In the genomic region with DNA sequence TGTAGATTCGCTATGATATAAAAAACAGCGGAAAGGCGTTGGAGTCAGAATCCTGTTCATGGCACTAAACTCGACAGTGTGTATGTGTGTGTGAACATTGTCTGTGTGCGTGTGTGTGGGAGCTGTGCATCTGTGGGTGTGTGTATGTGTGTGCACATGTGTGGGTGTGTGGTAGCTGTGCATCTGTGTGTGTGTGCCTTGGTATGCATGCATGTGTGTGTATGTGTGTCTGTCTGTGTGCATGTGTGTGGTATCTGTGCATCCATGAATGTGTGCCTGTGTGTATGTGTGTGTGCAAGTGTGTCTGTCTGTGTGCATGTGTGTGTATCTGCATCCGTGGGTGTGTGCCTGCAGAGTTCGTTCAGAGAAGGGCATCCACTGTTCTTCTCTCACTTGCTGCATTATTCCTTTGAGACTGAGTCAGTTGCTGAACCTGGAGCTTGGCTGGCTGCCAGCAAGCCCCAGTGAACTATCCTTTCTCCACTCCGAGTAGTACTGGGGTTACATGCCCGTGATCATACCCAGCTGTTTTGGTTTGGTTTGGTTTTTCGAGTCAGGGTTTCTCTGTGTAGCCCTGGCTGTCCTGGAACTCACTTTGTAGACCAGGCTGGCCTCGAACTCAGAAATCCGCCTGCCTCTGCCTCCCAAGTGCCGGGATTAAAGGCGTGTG, we compare ENCODE assay signal across 21 mouse cellular contexts. TPM values are rescaled to one million over a fixed set of nuclear protein-coding genes. Genes with fewer than 3 reads are reported as not detected.
DNase-seq lines count a peak whose midpoint lies in the region; ATAC-seq and TF ChIP-seq lines count a peak whose summit lies in the region.
"Had no signal": no experiment of that assay in that cellular context is flagged by ENCODE, and none has a peak within 500 bp of the region (broad histone marks: within the 10 kb centered on the region; RNA-seq: fewer than 3 reads in every experiment).

No protein-coding gene starts in this region.

- peaks cover 64% of the 10 kb centered on the region for H3K36me3 ChIP-seq in hindbrain, embryonic 13.5 days
- peaks cover 29% of the 10 kb centered on the region for H3K36me3 ChIP-seq in hindbrain, embryonic 16.5 days (ENCODE audit: control insufficient read depth, insufficient read depth, low read length)
- peaks cover 45% of the 10 kb centered on the region for H3K36me3 ChIP-seq in lung, embryonic 14.5 days (ENCODE audit: insufficient read depth)
- peaks cover 4 to 13% of the 10 kb centered on the region in 2 experiments for H3K36me3 ChIP-seq in MEL (ENCODE audit: control insufficient read depth in 1 of 2, insufficient read depth in 2 of 2, low read length in 2 of 2)
- H3K36me3 ChIP-seq in limb, embryonic 15.5 days: peaks cover 45% of the 10 kb centered on the region

- H3K4me1 ChIP-seq in hindbrain, embryonic 13.5 days (replicated peaks): no peaks in the 10 kb centered on the region; the same call in 1 of the 2 replicates
- no peaks in the 10 kb centered on the region for H3K4me1 ChIP-seq in hindbrain, embryonic 16.5 days (ENCODE audit: control insufficient read depth, insufficient read depth, low read depth, low read length)
- no peaks in the 10 kb centered on the region for H3K4me1 ChIP-seq in lung, embryonic 14.5 days (ENCODE audit: insufficient read depth)
- H3K4me1 ChIP-seq in MEL (ENCODE audit: control insufficient read depth in 1 of 2, insufficient read depth in 2 of 2, low read length in 2 of 2): peaks cover 0 to 7% of the 10 kb centered on the region in 2 experiments; a peak in 2 of 4 replicates
- H3K4me1 ChIP-seq in limb, embryonic 15.5 days: no peaks in the 10 kb centered on the region

- peak; percentile 41 for DNase-seq in lung, embryonic 14.5 days
- DNase-seq in lung, postnatal 10 days: no peak
- DNase-seq in MEL (ENCODE audit: low read depth, low spot score): no peak
- no peak for DNase-seq in cerebellum, adult 18-20 months
- DNase-seq: adrenal gland, adult 2 months; forebrain, postnatal 0 days; gastrocnemius, postnatal 14 days; kidney, adult 2 months; layer of hippocampus, adult 9-11 months had no signal

- no peaks in the 10 kb centered on the region for H3K27me3 ChIP-seq in hindbrain, embryonic 13.5 days
- no peaks in the 10 kb centered on the region for H3K27me3 ChIP-seq in hindbrain, embryonic 16.5 days (replicated peaks; ENCODE audit: control insufficient read depth, insufficient read depth, low read length)
- H3K27me3 ChIP-seq in lung, embryonic 14.5 days (ENCODE audit: insufficient read depth, low read length): no peaks in the 10 kb centered on the region
- no peaks in the 10 kb centered on the region for H3K27me3 ChIP-seq in MEL (ENCODE audit: control insufficient read depth in 1 of 2, insufficient read depth in 2 of 2, low read length in 2 of 2)
- H3K27me3 ChIP-seq in limb, embryonic 15.5 days: no peaks in the 10 kb centered on the region
- H3K27me3 ChIP-seq: limb, embryonic 12.5 days had no signal

- H3K4me2 ChIP-seq in hindbrain, embryonic 13.5 days: no peak overlapping the region
- H3K4me2 ChIP-seq in hindbrain, embryonic 16.5 days (ENCODE audit: low read length): no peak overlapping the region
- H3K4me2 ChIP-seq in lung, embryonic 14.5 days: no peak overlapping the region
- H3K4me2 ChIP-seq in limb, embryonic 15.5 days: no peak overlapping the region
- H3K4me2 ChIP-seq: heart, embryonic 13.5 days; limb, embryonic 12.5 days had no signal

- no peaks in the 10 kb centered on the region for H3K9me3 ChIP-seq in hindbrain, embryonic 13.5 days
- no peaks in the 10 kb centered on the region for H3K9me3 ChIP-seq in hindbrain, embryonic 16.5 days (ENCODE audit: control insufficient read depth, low read length)
- H3K9me3 ChIP-seq in lung, embryonic 14.5 days (ENCODE audit: low read depth, low read length): no peaks in the 10 kb centered on the region
- H3K9me3 ChIP-seq in MEL (replicated peaks; ENCODE audit: insufficient read depth, low read length): no peaks in the 10 kb centered on the region
- H3K9me3 ChIP-seq in limb, embryonic 15.5 days: no peaks in the 10 kb centered on the region
- H3K9me3 ChIP-seq: forebrain, embryonic 10.5 days; heart, embryonic 13.5 days; limb, embryonic 12.5 days had no signal

- no peak for ATAC-seq in hindbrain, embryonic 13.5 days (ENCODE audit: low FRiP score)
- no peak for ATAC-seq in hindbrain, embryonic 16.5 days
- no peak for ATAC-seq in lung, embryonic 14.5 days (ENCODE audit: insufficient read depth)
- peak; percentile 41 for ATAC-seq in limb, embryonic 15.5 days (ENCODE audit: insufficient number of reproducible peaks, low FRiP score, low TSS enrichment, low read depth)
- ATAC-seq: forebrain, postnatal 0 days had no signal

- no peak for TF ChIP-seq RAD21 in MEL (IDR thresholded peaks at IDR 0.05; ENCODE audit: low read depth, low read length)

- TF ChIP-seq CTCF in lung, embryonic 14.5 days (IDR thresholded peaks at IDR 0.05; ENCODE audit: low read depth): no peak
- no peak; a peak in 1 of 6 replicates for TF ChIP-seq CTCF in MEL (IDR thresholded peaks at IDR 0.05 in 2 of 3, conservative IDR thresholded peaks at IDR 0.05 in 1 of 3; ENCODE audit: control insufficient read depth in 1 of 3, insufficient read depth in 1 of 3, low read depth in 2 of 3, low read length in 3 of 3, poor library complexity in 1 of 3, severe bottlenecking in 1 of 3)

- no peak overlapping the region for H3K27ac ChIP-seq in hindbrain, embryonic 13.5 days
- H3K27ac ChIP-seq in hindbrain, embryonic 16.5 days (ENCODE audit: low read depth, low read length): no peak overlapping the region
- H3K27ac ChIP-seq in lung, embryonic 14.5 days (ENCODE audit: low read depth): no peak overlapping the region
- H3K27ac ChIP-seq in MEL (ENCODE audit: control insufficient read depth, low read depth, low read length): no peak overlapping the region
- no peak overlapping the region for H3K27ac ChIP-seq in limb, embryonic 15.5 days
- H3K27ac ChIP-seq: forebrain, embryonic 10.5 days; heart, embryonic 13.5 days; left cerebral cortex, adult 2 months; limb, embryonic 12.5 days; liver, embryonic 14.5 days had no signal

- H3K79me2 ChIP-seq in MEL (ENCODE audit: control insufficient read depth, insufficient read depth, low read length, poor library complexity): no peaks in the 10 kb centered on the region

- 0 out of 2 replicates have a peak overlapping the region, but pooled peaks have one; percentile 0 for H3K9ac ChIP-seq in hindbrain, embryonic 13.5 days
- H3K9ac ChIP-seq in hindbrain, embryonic 16.5 days (ENCODE audit: low read depth, low read length): no peak overlapping the region
- no peak overlapping the region for H3K9ac ChIP-seq in lung, embryonic 14.5 days
- H3K9ac ChIP-seq in MEL (ENCODE audit: control insufficient read depth, low read depth, low read length, poor library complexity, severe bottlenecking): no peak overlapping the region
- no peak overlapping the region for H3K9ac ChIP-seq in limb, embryonic 15.5 days
- H3K9ac ChIP-seq: forebrain, postnatal 0 days; heart, embryonic 13.5 days; limb, embryonic 12.5 days; liver, embryonic 14.5 days had no signal

- no peak for TF ChIP-seq EP300 in MEL (IDR thresholded peaks at IDR 0.05; ENCODE audit: low read depth in 1 of 2, low read length in 2 of 2)

- TF ChIP-seq POLR2A in MEL (IDR thresholded peaks at IDR 0.05; ENCODE audit: control insufficient read depth in 1 of 2, insufficient read depth in 1 of 2, low read depth in 1 of 2, low read length in 2 of 2, poor library complexity in 1 of 2): no peak

- H3K4me3 ChIP-seq in hindbrain, embryonic 13.5 days: no peak overlapping the region
- H3K4me3 ChIP-seq in hindbrain, embryonic 16.5 days (ENCODE audit: low read length): no peak overlapping the region
- no peak overlapping the region for H3K4me3 ChIP-seq in lung, embryonic 14.5 days (ENCODE audit: low read depth, low read length)
- H3K4me3 ChIP-seq in MEL (ENCODE audit: control insufficient read depth in 1 of 2, insufficient read depth in 1 of 2, low read depth in 2 of 2, low read length in 2 of 2): no peak overlapping the region
- no peak overlapping the region for H3K4me3 ChIP-seq in limb, embryonic 15.5 days
- H3K4me3 ChIP-seq: forebrain, embryonic 10.5 days; heart, embryonic 13.5 days; left cerebral cortex, adult 2 months; limb, embryonic 12.5 days had no signal

- 83% methylated on average over 14 of the region's 14 CpGs for WGBS in hindbrain, embryonic 13.5 days
- WGBS in hindbrain, embryonic 16.5 days: 80% methylated on average over 14 of the region's 14 CpGs
- WGBS in lung, embryonic 14.5 days: 80% methylated on average over 14 of the region's 14 CpGs
- 81% methylated on average over 14 of the region's 14 CpGs for WGBS in limb, embryonic 15.5 days

TF ChIP-seq in MEL, 35 proteins besides CTCF, POLR2A, EP300 and RAD21:
- TF ChIP-seq TBP (IDR thresholded peaks at IDR 0.05; ENCODE audit: low read depth, low read length) (no peak), POLR2AphosphoS5 (IDR thresholded peaks at IDR 0.05; ENCODE audit: borderline replicate concordance, low read depth, low read length) (peak; percentile 89; the same call in 1 of the 2 replicates), MAZ (IDR thresholded peaks at IDR 0.05; ENCODE audit: low read depth, low read length) (no peak), NRF1 (IDR thresholded peaks at IDR 0.05; ENCODE audit: insufficient read depth, low read depth, low read length, poor library complexity, severe bottlenecking) (no peak)

RNA-seq across cellular contexts. Expression of a gene that starts 30.6 kb away (rescaled TPM):
- polyA plus RNA-seq in hindbrain, embryonic 13.5 days (2015; fragmentation: Nextera tagmentation; extraction: Ambion mirVana): 36.0 and 39.8 TPM in 2 replicates
- 26.6 and 29.6 TPM in 2 replicates for polyA plus RNA-seq in hindbrain, embryonic 16.5 days (2015; fragmentation: Nextera tagmentation; extraction: Ambion mirVana)
- 25.6 and 26.5 TPM in 2 replicates for polyA plus RNA-seq in lung, embryonic 14.5 days (2014; fragmentation: Nextera tagmentation; extraction: Ambion mirVana)
- 17.3 and 17.7 TPM in 2 replicates for total RNA-seq in MEL (2012; rRNA removed)
- 10 to 100 TPM in 1 of 2 experiments, not detected in 1; 21.2 TPM for polyA plus RNA-seq in MEL (2012; ENCODE audit: insufficient read depth in 1 of 2, insufficient read length in 2 of 2, low read depth in 1 of 2, low replicate concordance in 2 of 2, missing spikeins in 1 of 2)
- 22.0 and 25.7 TPM in 2 replicates for polyA plus RNA-seq in limb, embryonic 15.5 days (2015; fragmentation: Nextera tagmentation; extraction: Ambion mirVana)

RNA-seq across cellular contexts. Expression of a gene that starts 37.3 kb away (rescaled TPM):
- 0.53 TPM in 1 of 2 replicates, not detected in the other for polyA plus RNA-seq in hindbrain, embryonic 13.5 days (2015; fragmentation: Nextera tagmentation; extraction: Ambion mirVana)
- polyA plus RNA-seq in hindbrain, embryonic 16.5 days (2015; fragmentation: Nextera tagmentation; extraction: Ambion mirVana): 0.42 TPM in 1 of 2 replicates, not detected in the other
- 0.99 and 1.2 TPM in 2 replicates for polyA plus RNA-seq in lung, embryonic 14.5 days (2014; fragmentation: Nextera tagmentation; extraction: Ambion mirVana)
- total RNA-seq in MEL (2012; rRNA removed): not detected in 2 replicates
- polyA plus RNA-seq in MEL (2012; ENCODE audit: insufficient read depth in 1 of 2, insufficient read length in 2 of 2, low read depth in 1 of 2, low replicate concordance in 2 of 2, missing spikeins in 1 of 2): not detected
- 1.3 and 1.4 TPM in 2 replicates for polyA plus RNA-seq in limb, embryonic 15.5 days (2015; fragmentation: Nextera tagmentation; extraction: Ambion mirVana)
- total RNA-seq: forebrain, postnatal 0 days; gastrocnemius, postnatal 14 days; heart, adult 18-20 months; heart, postnatal 25 days; left cerebral cortex, adult 2 months had no signal
- polyA plus RNA-seq: cortical plate, adult 2 months; forebrain, embryonic 10.5 days; forebrain, postnatal 0 days; heart, embryonic 13.5 days; limb, embryonic 12.5 days; neural tube, embryonic 14.5 days had no signal
